Mouse (Mus musculus): ENCODE measurements at regions not wholly inside any gene's neighbourhood (a gene's known extent, or its start where the extent isn't known, plus 50 kb on each side); places are given as distances from the start of the nearest gene placed in this dataset.

- H3K4me3 ChIP-seq (replicated peaks) = no peak overlapping the region
- ATAC-seq (ENCODE audit: low FRiP score) = no peak
- H3K27ac ChIP-seq (replicated peaks) = no peak overlapping the region
- no peaks in the 10 kb centered on the region for H3K27me3 ChIP-seq (replicated peaks)
- no peaks in the 10 kb centered on the region for H3K36me3 ChIP-seq
- H3K4me2 ChIP-seq = no peak overlapping the region
- H3K4me1 ChIP-seq = no peaks in the 10 kb centered on the region
- no peak overlapping the region for H3K9ac ChIP-seq (replicated peaks)
- H3K9me3 ChIP-seq (replicated peaks) = no peaks in the 10 kb centered on the region
- 80% methylated on average over 1 of the region's 1 CpGs for WGBS
These were observed 825.2 kb downstream of the Galc start for GRCm38 (mm10) chr12:97434021-97434420.

GRCm38 (mm10) chr12:97432704-97433103, 826.6 kb downstream of the Galc start:
- H3K27me3 ChIP-seq (replicated peaks) = no peaks in the 10 kb centered on the region
- no peaks in the 10 kb centered on the region for H3K9me3 ChIP-seq (replicated peaks)
- H3K4me3 ChIP-seq (replicated peaks) = no peak overlapping the region
- no peak overlapping the region for H3K4me2 ChIP-seq
- no peak overlapping the region for H3K9ac ChIP-seq (replicated peaks)
- no peaks in the 10 kb centered on the region for H3K36me3 ChIP-seq
- no peak for ATAC-seq (ENCODE audit: low FRiP score)
- H3K4me1 ChIP-seq = no peaks in the 10 kb centered on the region
- no peak overlapping the region for H3K27ac ChIP-seq (replicated peaks)
- WGBS = 78% methylated on average over 4 of the region's 4 CpGs

GRCm38 (mm10) chr12:97428252-97428651, 831.0 kb downstream of the Galc start:
- ATAC-seq (ENCODE audit: low FRiP score) = no peak
- Histone ChIP-seq H3K4me1 (no peaks in the 10 kb centered on the region), H3K27me3 (replicated peaks) (no peaks in the 10 kb centered on the region), H3K4me2 (no peak overlapping the region), H3K27ac (replicated peaks) (no peak overlapping the region), H3K4me3 (replicated peaks) (no peak overlapping the region), H3K36me3 (no peaks in the 10 kb centered on the region), H3K9ac (replicated peaks) (no peak overlapping the region), H3K9me3 (replicated peaks) (no peaks in the 10 kb centered on the region)
- WGBS = 86% methylated on average over 3 of the region's 3 CpGs

- no peak overlapping the region for H3K27ac ChIP-seq (replicated peaks)
- WGBS = 83% methylated on average over 3 of the region's 3 CpGs
- no peak for ATAC-seq (ENCODE audit: low FRiP score)
These were observed 834.5 kb downstream of the Galc start for GRCm38 (mm10) chr12:97424726-97425125.

GRCm38 (mm10) chr12:97403440-97403839, 855.8 kb downstream of the Galc start:
- H3K4me2 ChIP-seq = no peak overlapping the region
- ATAC-seq (ENCODE audit: low FRiP score) = no peak
- peaks cover 9% of the 10 kb centered on the region; the same call in 1 of the 2 replicates for H3K4me1 ChIP-seq
- H3K9ac ChIP-seq (replicated peaks) = no peak overlapping the region
- H3K9me3 ChIP-seq (replicated peaks) = no peaks in the 10 kb centered on the region
- H3K4me3 ChIP-seq (replicated peaks) = no peak overlapping the region
- H3K27me3 ChIP-seq (replicated peaks) = no peaks in the 10 kb centered on the region
- H3K36me3 ChIP-seq = no peaks in the 10 kb centered on the region
- 14% methylated on average over 3 of the region's 3 CpGs for WGBS
- no peak overlapping the region for H3K27ac ChIP-seq (replicated peaks)

More at GRCm38 (mm10) chr12:97424726-97425125, 834.5 kb downstream of the Galc start:
- H3K4me2 ChIP-seq = no peak overlapping the region
- H3K36me3 ChIP-seq = no peaks in the 10 kb centered on the region
- no peak overlapping the region for H3K4me3 ChIP-seq (replicated peaks)
- H3K9me3 ChIP-seq (replicated peaks) = no peaks in the 10 kb centered on the region
- no peaks in the 10 kb centered on the region for H3K4me1 ChIP-seq
- no peak overlapping the region for H3K9ac ChIP-seq (replicated peaks)
- H3K27me3 ChIP-seq (replicated peaks) = no peaks in the 10 kb centered on the region

GRCm38 (mm10) chr12:97402412-97403396, 856.6 kb downstream of the Galc start:
- Histone ChIP-seq H3K27me3 (replicated peaks) (no peaks in the 10 kb centered on the region), H3K36me3 (no peaks in the 10 kb centered on the region), H3K4me3 (replicated peaks) (no peak overlapping the region), H3K9ac (replicated peaks) (no peak overlapping the region), H3K9me3 (replicated peaks) (no peaks in the 10 kb centered on the region), H3K27ac (replicated peaks) (no peak overlapping the region), H3K4me1 (peaks cover 9% of the 10 kb centered on the region; the same call in 1 of the 2 replicates), H3K4me2 (no peak overlapping the region; the same call in 1 of the 2 replicates)
- WGBS = 14% methylated on average over 10 of the region's 10 CpGs
- ATAC-seq (ENCODE audit: low FRiP score) = no peak

- H3K9me3 ChIP-seq (replicated peaks) = no peaks in the 10 kb centered on the region
- no peak overlapping the region for H3K27ac ChIP-seq (replicated peaks)
- no peaks in the 10 kb centered on the region for H3K27me3 ChIP-seq (replicated peaks)
- H3K36me3 ChIP-seq = no peaks in the 10 kb centered on the region
- H3K4me3 ChIP-seq (replicated peaks) = no peak overlapping the region
- no peak for ATAC-seq (ENCODE audit: low FRiP score)
- H3K4me2 ChIP-seq = no peak overlapping the region
- 47% methylated on average over 3 of the region's 3 CpGs for WGBS
- peaks cover 9% of the 10 kb centered on the region; the same call in 1 of the 2 replicates for H3K4me1 ChIP-seq
- H3K9ac ChIP-seq (replicated peaks) = no peak overlapping the region
These were observed 860.7 kb downstream of the Galc start for GRCm38 (mm10) chr12:97398582-97398945.

- H3K27me3 ChIP-seq (replicated peaks) = no peaks in the 10 kb centered on the region
- WGBS = 66% methylated on average over 6 of the region's 7 CpGs
- H3K9me3 ChIP-seq (replicated peaks) = no peaks in the 10 kb centered on the region
- no peak overlapping the region for H3K4me2 ChIP-seq
- H3K9ac ChIP-seq (replicated peaks) = no peak overlapping the region
- no peak for ATAC-seq (ENCODE audit: low FRiP score)
- peaks cover 9% of the 10 kb centered on the region; the same call in 1 of the 2 replicates for H3K4me1 ChIP-seq
- no peak overlapping the region for H3K27ac ChIP-seq (replicated peaks)
- H3K36me3 ChIP-seq = no peaks in the 10 kb centered on the region
- H3K4me3 ChIP-seq (replicated peaks) = no peak overlapping the region
These were observed 861.2 kb downstream of the Galc start for GRCm38 (mm10) chr12:97397850-97398581.

GRCm38 (mm10) chr12:97361804-97362203, 897.5 kb downstream of the Galc start:
- H3K9me3 ChIP-seq (replicated peaks) = no peaks in the 10 kb centered on the region
- ATAC-seq (ENCODE audit: low FRiP score) = no peak
- H3K4me3 ChIP-seq (replicated peaks) = no peak overlapping the region
- H3K4me2 ChIP-seq = no peak overlapping the region
- no peaks in the 10 kb centered on the region for H3K27me3 ChIP-seq (replicated peaks)
- 67% methylated on average over 3 of the region's 3 CpGs for WGBS
- no peaks in the 10 kb centered on the region for H3K36me3 ChIP-seq
- no peaks in the 10 kb centered on the region for H3K4me1 ChIP-seq
- H3K9ac ChIP-seq (replicated peaks) = no peak overlapping the region
- no peak overlapping the region for H3K27ac ChIP-seq (replicated peaks)

GRCm38 (mm10) chr12:97360656-97361055, 898.6 kb downstream of the Galc start:
- 5% methylated on average over 2 of the region's 2 CpGs for WGBS
- no peaks in the 10 kb centered on the region for H3K36me3 ChIP-seq
- H3K9me3 ChIP-seq (replicated peaks) = no peaks in the 10 kb centered on the region
- no peaks in the 10 kb centered on the region for H3K27me3 ChIP-seq (replicated peaks)
- no peak for ATAC-seq (ENCODE audit: low FRiP score)
- no peak overlapping the region for H3K4me2 ChIP-seq
- no peaks in the 10 kb centered on the region for H3K4me1 ChIP-seq
- H3K9ac ChIP-seq (replicated peaks) = no peak overlapping the region
- no peak overlapping the region for H3K4me3 ChIP-seq (replicated peaks)
- H3K27ac ChIP-seq (replicated peaks) = no peak overlapping the region

GRCm38 (mm10) chr12:97326582-97326981, 932.7 kb downstream of the Galc start:
- WGBS = 81% methylated on average over 3 of the region's 3 CpGs
- H3K27ac ChIP-seq (replicated peaks) = no peak overlapping the region

More at GRCm38 (mm10) chr12:97326582-97326981, 932.7 kb downstream of the Galc start:
- Histone ChIP-seq H3K9me3 (replicated peaks) (no peaks in the 10 kb centered on the region), H3K4me2 (no peak overlapping the region), H3K27me3 (replicated peaks) (no peaks in the 10 kb centered on the region), H3K9ac (replicated peaks) (no peak overlapping the region), H3K4me1 (no peaks in the 10 kb centered on the region), H3K4me3 (replicated peaks) (no peak overlapping the region), H3K36me3 (no peaks in the 10 kb centered on the region)
- no peak for ATAC-seq (ENCODE audit: low FRiP score)

Measured in neural tube, embryonic 15.5 days (tissue).